Mouse (Mus musculus) CH12.LX (cell line): ENCODE measurements around the gene Mrm3. TPM values are rescaled to one million over a fixed set of nuclear protein-coding genes. Genes with fewer than 3 reads are reported as not detected.

ENCODE experiments used
- DNase-seq: peaks from one replicate; pipeline ENCODE4 v3.0.0-alpha.2; 2013; ENCODE audit errors: extremely low read depth
- H3K27ac ChIP-seq: 2 replicates; pipeline ENCODE4 v1.5.1; 2012; ENCODE audit warnings: low read depth, mild to moderate bottlenecking, control low read depth, moderate library complexity; ENCODE audit not compliant: insufficient read depth
- H3K27me3 ChIP-seq: replicated peaks from 2 replicates; pipeline ENCODE3; 2012; ENCODE audit warnings: inconsistent platforms
- H3K36me3 ChIP-seq, 2 experiments: replicated peaks in 1 of 2; 2 replicates each; pipeline versions ENCODE3 to v1.6.1; 2012; ENCODE audit warnings: inconsistent platforms in 1 of 2, low read length in 1 of 2, mild to moderate bottlenecking in 1 of 2, mixed read lengths in 1 of 2, moderate library complexity in 1 of 2; ENCODE audit not compliant: control insufficient read depth in 1 of 2, insufficient read depth in 1 of 2
- H3K4me1 ChIP-seq, 2 experiments: 2 replicates each; pipeline ENCODE4 v1.6.1; 2012; ENCODE audit warnings: inconsistent platforms in 1 of 2, moderate library complexity in 1 of 2; ENCODE audit not compliant: insufficient read depth in 2 of 2, control insufficient read depth in 1 of 2
- H3K4me2 ChIP-seq: 2 replicates; pipeline ENCODE4 v1.6.1; 2012; ENCODE audit warnings: low read depth, mild to moderate bottlenecking, control low read depth; ENCODE audit not compliant: poor library complexity, insufficient read depth, severe bottlenecking
- H3K4me3 ChIP-seq, 3 experiments: fragments of 150-350 bp in 1 of 3; sonication (generic) in 1 of 3; replicated peaks in 1 of 3; 2 replicates each; pipeline versions ENCODE3 to v1.5.1; 2011 to 2012; ENCODE audit warnings: low read depth in 2 of 3, low read length in 2 of 3, mild to moderate bottlenecking in 2 of 3, moderate library complexity in 2 of 3, control low read depth in 1 of 3, improper control_type of control experiment in 1 of 3, inconsistent platforms in 1 of 3, mixed read lengths in 1 of 3; ENCODE audit not compliant: poor library complexity in 1 of 3
- H3K79me2 ChIP-seq: replicated peaks from 2 replicates; pipeline ENCODE4 v1.6.1; 2012; ENCODE audit warnings: mild to moderate bottlenecking, moderate library complexity; ENCODE audit not compliant: control insufficient read depth, poor library complexity, insufficient read depth, severe bottlenecking; ENCODE audit errors: extremely low read depth
- H3K9ac ChIP-seq: 2 replicates; pipeline ENCODE4 v1.6.1; 2012; ENCODE audit warnings: low read depth, mild to moderate bottlenecking, control low read depth, moderate library complexity; ENCODE audit not compliant: insufficient read depth
- H3K9me3 ChIP-seq: replicated peaks from 2 replicates; pipeline ENCODE3; 2012; ENCODE audit warnings: low read length, inconsistent platforms, mixed read lengths
- BHLHE40 ChIP-seq: IDR thresholded peaks from 2 replicates; pipeline ENCODE4 v1.6.1; 2011; ENCODE audit warnings: mild to moderate bottlenecking, low read depth, low read length, improper control_type of control experiment
- CHD2 ChIP-seq: IDR thresholded peaks from 2 replicates; pipeline ENCODE4 v1.6.1; 2011; ENCODE audit warnings: low read length, improper control_type of control experiment
- CTCF ChIP-seq, 2 experiments: IDR thresholded peaks in 1 of 2; conservative IDR thresholded peaks in 1 of 2; 2 replicates each; pipeline ENCODE4 v1.5.1; 2011 to 2012; ENCODE audit warnings: low read depth in 2 of 2, low read length in 2 of 2, improper control_type of control experiment in 1 of 2, inconsistent platforms in 1 of 2, mild to moderate bottlenecking in 1 of 2, moderate library complexity in 1 of 2
- E2F4 ChIP-seq: IDR thresholded peaks from 2 replicates; pipeline ENCODE4 v1.6.1; 2011; ENCODE audit warnings: low read depth, low read length, improper control_type of control experiment; ENCODE audit not compliant: insufficient replicate concordance
- EP300 ChIP-seq: IDR thresholded peaks from 2 replicates; pipeline ENCODE4 v1.6.1; 2011; ENCODE audit warnings: low read length, improper control_type of control experiment
- HCFC1 ChIP-seq: IDR thresholded peaks from 2 replicates; pipeline ENCODE4 v1.6.1; 2012; ENCODE audit warnings: low read depth, mild to moderate bottlenecking, inconsistent platforms, low read length, improper control_type of control experiment
- IRF4 ChIP-seq: IDR thresholded peaks from 2 replicates; pipeline ENCODE4 v1.6.1; 2014; ENCODE audit warnings: low read depth, mild to moderate bottlenecking, inconsistent platforms, low read length, improper control_type of control experiment
- JUN ChIP-seq: IDR thresholded peaks from 2 replicates; pipeline ENCODE4 v1.6.1; 2011; ENCODE audit warnings: low read depth, mild to moderate bottlenecking, low read length, improper control_type of control experiment, moderate library complexity; ENCODE audit not compliant: insufficient read depth
- KAT2A ChIP-seq: IDR thresholded peaks from 2 replicates; pipeline ENCODE4 v1.6.1; 2012; ENCODE audit warnings: low read length, improper control_type of control experiment, inconsistent platforms; ENCODE audit not compliant: insufficient replicate concordance
- MAFK ChIP-seq: IDR thresholded peaks from 2 replicates; pipeline ENCODE4 v1.6.1; 2011; ENCODE audit warnings: low read length, improper control_type of control experiment; ENCODE audit not compliant: insufficient replicate concordance
- MAZ ChIP-seq: IDR thresholded peaks from 2 replicates; pipeline ENCODE4 v1.6.1; 2012; ENCODE audit warnings: low read depth, mild to moderate bottlenecking, inconsistent platforms, low read length, improper control_type of control experiment, moderate library complexity
- MYC ChIP-seq: IDR thresholded peaks from 2 replicates; pipeline ENCODE4 v1.6.1; 2011; ENCODE audit warnings: low read depth, mild to moderate bottlenecking, improper control_type of control experiment, low read length
- NELFE ChIP-seq: IDR thresholded peaks from 2 replicates; pipeline ENCODE4 v1.6.1; 2011; ENCODE audit warnings: low read depth, low read length, improper control_type of control experiment
- POLR2A ChIP-seq: IDR thresholded peaks from 2 replicates; pipeline ENCODE4 v1.6.1; 2011; ENCODE audit warnings: low read depth, mild to moderate bottlenecking, improper control_type of control experiment, low read length
- POLR2AphosphoS2 ChIP-seq: IDR thresholded peaks from 2 replicates; pipeline ENCODE4 v1.6.1; 2011; ENCODE audit warnings: low read depth, low read length, improper control_type of control experiment
- RAD21 ChIP-seq: IDR thresholded peaks from 2 replicates; pipeline ENCODE4 v1.6.1; 2011; ENCODE audit warnings: low read depth, mild to moderate bottlenecking, low read length, improper control_type of control experiment, moderate library complexity
- SMC3 ChIP-seq: IDR thresholded peaks from 2 replicates; pipeline ENCODE4 v1.6.1; 2011; ENCODE audit warnings: low read depth, low read length, improper control_type of control experiment
- UBTF ChIP-seq: IDR thresholded peaks from 2 replicates; pipeline ENCODE4 v1.6.1; 2012; ENCODE audit warnings: low read depth, mild to moderate bottlenecking, inconsistent platforms, low read length, improper control_type of control experiment, moderate library complexity
- ZC3H11A ChIP-seq: IDR thresholded peaks from 2 replicates; pipeline ENCODE4 v1.6.1; 2012; ENCODE audit warnings: low read depth, mild to moderate bottlenecking, inconsistent platforms, low read length, improper control_type of control experiment
- dilution Hi-C: fragments of 300-500 bp; cut with MboI; formaldehyde crosslinking; loops from 2 replicates; pipeline ENCODE4 v1.14.3; 2020; ENCODE audit warnings: low sequenced_read_pairs; ENCODE audit not compliant: extremely low pct_unique_long_range_greater_than_20kb, extremely low pct_ligation_motif_present
- in situ Hi-C: fragments of 300-500 bp; cut with MboI; formaldehyde crosslinking; loops from 3 replicates; pipeline ENCODE4 v1.14.3; 2019; ENCODE audit warnings: low sequenced_read_pairs, low pct_ligation_motif_present, low pct_unique_long_range_greater_than_20kb, mixed read lengths
- polyA plus RNA-seq: library from polyadenylated mRNA; unstranded; fragments of >175 nt; gene quantifications from 2 replicates; pipeline ENCODE4 v1.2.1, GENCODE M21; 2012; ENCODE audit warnings: low read depth; ENCODE audit not compliant: insufficient read length
- total RNA-seq, 2 experiments: library from RNA; depleted of rRNA; stranded (reverse); fragments of 300-350 nt in 1 of 2; fragments of >200 nt in 1 of 2; gene quantifications; 2 replicates each; pipeline ENCODE4 v1.2.3; 2012 to 2014

Gene Mrm3
- total and polyA plus RNA-seq, 3 experiments = 35.1 to 41.6 (median 40.2) TPM

GRCm38 (mm10) chr11:76294078-76294477, 50.6 kb downstream of the Mrm3 start:
- TF ChIP-seq CHD2 (no peak), NELFE (no peak), POLR2A (no peak), RAD21 (no peak)
- no peak overlapping the region for H3K4me3 ChIP-seq
- in situ Hi-C loops (no loop called here), dilution Hi-C loops (no loop called here)
- no peak for DNase-seq
- H3K9ac ChIP-seq = no peak overlapping the region
- H3K27ac ChIP-seq = no peak overlapping the region
- no peak overlapping the region for H3K4me2 ChIP-seq
- peaks cover 6 to 19% of the 10 kb centered on the region in 2 experiments; a peak in 2 of 4 replicates for H3K4me1 ChIP-seq
- no peaks in the 10 kb centered on the region for H3K27me3 ChIP-seq
- H3K9me3 ChIP-seq = no peaks in the 10 kb centered on the region
- H3K79me2 ChIP-seq = no peaks in the 10 kb centered on the region
- no peaks in the 10 kb centered on the region for H3K36me3 ChIP-seq

GRCm38 (mm10) chr11:76294836-76295235, 51.3 kb downstream of the Mrm3 start:
- no peaks in the 10 kb centered on the region for H3K36me3 ChIP-seq
- no peak overlapping the region for H3K9ac ChIP-seq
- no peak overlapping the region for H3K4me2 ChIP-seq
- in situ Hi-C loops (no loop called here), dilution Hi-C loops (no loop called here)
- peaks cover 6 to 12% of the 10 kb centered on the region in 2 experiments; a peak in 2 of 4 replicates for H3K4me1 ChIP-seq
- H3K79me2 ChIP-seq = no peaks in the 10 kb centered on the region
- DNase-seq = no peak
- H3K27me3 ChIP-seq = no peaks in the 10 kb centered on the region
- TF ChIP-seq CHD2 (no peak), NELFE (no peak), RAD21 (no peak), MYC (no peak), SMC3 (no peak), MAZ (no peak), E2F4 (no peak), EP300 (no peak), BHLHE40 (no peak), UBTF (no peak), CTCF (conservative IDR thresholded peaks at IDR 0.05 in 1 of 2, IDR thresholded peaks at IDR 0.05 in 1 of 2; ENCODE audit: low read depth in 2 of 2, low read length in 2 of 2) (no peak), IRF4 (no peak), HCFC1 (no peak)
- H3K4me3 ChIP-seq = no peak overlapping the region
- H3K9me3 ChIP-seq = no peaks in the 10 kb centered on the region
- no peak overlapping the region for H3K27ac ChIP-seq

GRCm38 (mm10) chr11:76297252-76297651, 53.7 kb downstream of the Mrm3 start:
- Histone ChIP-seq H3K4me1 (peaks cover 5 to 6% of the 10 kb centered on the region in 2 experiments; a peak in 1 of 4 replicates), H3K4me3 (no peak overlapping the region), H3K27ac (no peak overlapping the region), H3K36me3 (no peaks in the 10 kb centered on the region), H3K4me2 (no peak overlapping the region), H3K27me3 (no peaks in the 10 kb centered on the region), H3K9me3 (no peaks in the 10 kb centered on the region), H3K9ac (no peak overlapping the region), H3K79me2 (no peaks in the 10 kb centered on the region)
- dilution Hi-C loops = no loop called here
- in situ Hi-C loops = no loop called here
- TF ChIP-seq KAT2A (no peak), MAFK (no peak), CHD2 (no peak), SMC3 (no peak), UBTF (no peak), POLR2AphosphoS2 (no peak), ZC3H11A (no peak), MAZ (no peak), JUN (no peak), CTCF (conservative IDR thresholded peaks at IDR 0.05 in 1 of 2, IDR thresholded peaks at IDR 0.05 in 1 of 2; ENCODE audit: low read depth in 2 of 2, low read length in 2 of 2) (no peak), E2F4 (no peak)
- DNase-seq = no peak
